Mouse (Mus musculus) forebrain, embryonic 15.5 days (tissue): ENCODE results near the gene Hnrnpa3. TPM values are rescaled to one million over a fixed set of nuclear protein-coding genes. Genes with fewer than 3 reads are reported as not detected.
"Not testable (repeated sequence)": the region's sequence is repeated elsewhere in the genome, so short reads cannot be mapped to it uniquely, and the experiment has no call there.

Experiments used
- ATAC-seq: fragments of 200-750 bp; cut with Nextera tagmentation; replicated peaks from 2 replicates; pipeline ENCODE4 v1.8.0; 2017; ENCODE audit warnings: mild to moderate bottlenecking, moderate TSS enrichment, moderate library complexity
- H3K27ac ChIP-seq: fragments of 300-500 bp; sonication (generic); replicated peaks from 2 replicates; pipeline ENCODE4 v1.5.1; 2015; ENCODE audit warnings: mild to moderate bottlenecking, inconsistent platforms
- H3K27me3 ChIP-seq: fragments of 300-500 bp; sonication (generic); 2 replicates; pipeline ENCODE4 v1.6.1; 2015; ENCODE audit warnings: inconsistent platforms
- H3K36me3 ChIP-seq: fragments of 300-500 bp; sonication (generic); 2 replicates; pipeline ENCODE4 v1.6.1; 2015; ENCODE audit warnings: mild to moderate bottlenecking, inconsistent platforms
- H3K4me1 ChIP-seq: fragments of 300-500 bp; sonication (generic); 2 replicates; pipeline ENCODE4 v1.6.1; 2015; ENCODE audit warnings: inconsistent platforms
- H3K4me2 ChIP-seq: fragments of 300-500 bp; sonication (generic); replicated peaks from 2 replicates; pipeline ENCODE4 v1.6.1; 2015; ENCODE audit warnings: mild to moderate bottlenecking, inconsistent platforms
- H3K4me3 ChIP-seq: fragments of 300-500 bp; sonication (generic); 2 replicates; pipeline ENCODE4 v1.5.1; 2015; ENCODE audit warnings: mild to moderate bottlenecking, inconsistent platforms
- H3K9ac ChIP-seq: fragments of 300-500 bp; sonication (generic); replicated peaks from 2 replicates; pipeline ENCODE4 v1.6.1; 2015; ENCODE audit warnings: mild to moderate bottlenecking, inconsistent platforms
- H3K9me3 ChIP-seq: fragments of 300-500 bp; sonication (generic); 2 replicates; pipeline ENCODE4 v1.6.1; 2016; ENCODE audit warnings: inconsistent platforms
- WGBS: fragments of 180-500 bp; shearing (Covaris S2); methylation state at CpG from one replicate; pipeline ENCODE4 v1.1.7; 2015; ENCODE audit warnings: mixed read lengths; 5-methylcytosine and 5-hydroxymethylcytosine counted together
- polyA plus RNA-seq: library from polyadenylated mRNA; unstranded; fragments of >200 nt; fragmentation: Nextera tagmentation; extraction: Ambion mirVana; gene quantifications from 2 replicates; pipeline ENCODE4 v1.2.1, GENCODE M21; 2015

Hnrnpa3 gene
- polyA plus RNA-seq, 1 experiment from 2014 or later: 256 TPM

DNA sequence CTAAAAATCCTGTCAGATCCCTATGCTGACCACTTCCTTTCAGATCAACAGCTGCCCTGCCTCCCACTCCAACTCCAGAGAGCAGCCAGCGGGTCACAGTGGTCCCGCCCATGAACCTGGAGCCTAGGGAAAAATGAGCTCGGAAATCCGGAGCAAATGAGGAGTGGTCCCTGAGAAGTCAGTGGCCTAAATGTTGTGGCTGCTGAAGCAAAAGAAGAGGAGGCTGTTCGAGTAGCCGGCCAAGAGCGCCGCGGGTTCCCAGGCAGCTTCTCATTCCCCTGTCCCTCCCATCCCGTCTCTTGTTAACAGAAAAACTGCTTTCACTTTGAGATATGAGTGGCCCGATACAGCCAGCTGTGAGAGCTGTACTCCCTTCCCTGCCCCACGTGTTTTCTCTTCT, 19.5 kb upstream of the Hnrnpa3 start:
- WGBS: 64% methylated on average over 11 of the region's 12 CpGs
- H3K4me2 ChIP-seq, H3K27ac ChIP-seq: not testable (repeated sequence)

GRCm38 (mm10) chr2:75642312-75642711, 16.7 kb upstream of the Hnrnpa3 start:
- WGBS: 82% methylated on average over 4 of the region's 4 CpGs
- ATAC-seq: not testable (repeated sequence)

More for the DNA sequence above, 19.5 kb upstream of the Hnrnpa3 start:
- H3K4me3 ChIP-seq, H3K9ac ChIP-seq, H3K27me3 ChIP-seq, H3K9me3 ChIP-seq, H3K4me1 ChIP-seq, H3K36me3 ChIP-seq, ATAC-seq: not testable (repeated sequence)

GRCm38 (mm10) chr2:75642795-75643550, 16.1 kb upstream of the Hnrnpa3 start:
- H3K9ac ChIP-seq: no peak overlapping the region
- no peak overlapping the region for H3K4me2 ChIP-seq
- WGBS: 79% methylated on average over 8 of the region's 8 CpGs
- H3K27me3 ChIP-seq: no peaks in the 10 kb centered on the region
- H3K4me1 ChIP-seq: no peaks in the 10 kb centered on the region
- no peaks in the 10 kb centered on the region for H3K9me3 ChIP-seq
- ATAC-seq: no peak
- no peak overlapping the region for H3K4me3 ChIP-seq
- no peaks in the 10 kb centered on the region for H3K36me3 ChIP-seq
- no peak overlapping the region for H3K27ac ChIP-seq

More at GRCm38 (mm10) chr2:75642312-75642711, 16.7 kb upstream of the Hnrnpa3 start:
- not testable (repeated sequence) for H3K9ac ChIP-seq, H3K27ac ChIP-seq, H3K4me2 ChIP-seq, H3K27me3 ChIP-seq, H3K4me3 ChIP-seq, H3K9me3 ChIP-seq, H3K4me1 ChIP-seq, H3K36me3 ChIP-seq

DNA sequence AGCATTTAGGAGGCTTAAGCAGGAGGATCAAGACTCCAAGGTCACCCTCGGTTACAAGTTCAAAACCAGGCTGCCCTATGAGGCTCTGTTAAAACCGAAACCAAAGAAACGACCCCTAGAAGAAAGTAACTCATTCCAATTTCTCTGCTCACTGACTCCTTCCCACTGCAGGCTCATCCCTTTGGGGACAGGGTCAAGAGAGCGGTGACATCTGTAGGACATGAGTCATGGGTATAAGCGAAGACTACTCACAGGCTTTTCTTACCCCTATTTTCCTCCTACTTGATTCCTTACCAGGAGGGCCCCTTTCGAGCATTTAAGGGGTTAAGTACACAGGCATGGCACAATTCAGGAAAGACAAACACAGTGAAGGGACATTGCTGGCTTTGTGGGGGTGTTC, 15.1 kb upstream of the Hnrnpa3 start:
- Histone ChIP-seq H3K9ac (no peak overlapping the region), H3K36me3 (no peaks in the 10 kb centered on the region), H3K27me3 (no peaks in the 10 kb centered on the region), H3K4me3 (no peak overlapping the region), H3K9me3 (no peaks in the 10 kb centered on the region), H3K4me1 (no peaks in the 10 kb centered on the region), H3K27ac (no peak overlapping the region), H3K4me2 (no peak overlapping the region)
- ATAC-seq: no peak
- WGBS: 93% methylated on average over 6 of the region's 6 CpGs

GRCm38 (mm10) chr2:75645251-75645650, 13.8 kb upstream of the Hnrnpa3 start:
- WGBS: 92% methylated on average over 12 of the region's 12 CpGs
- Histone ChIP-seq H3K4me1 (no peaks in the 10 kb centered on the region), H3K9me3 (no peaks in the 10 kb centered on the region), H3K4me2 (no peak overlapping the region), H3K36me3 (no peaks in the 10 kb centered on the region), H3K9ac (no peak overlapping the region), H3K27me3 (no peaks in the 10 kb centered on the region), H3K27ac (no peak overlapping the region), H3K4me3 (no peak overlapping the region)
- ATAC-seq: no peak

DNA sequence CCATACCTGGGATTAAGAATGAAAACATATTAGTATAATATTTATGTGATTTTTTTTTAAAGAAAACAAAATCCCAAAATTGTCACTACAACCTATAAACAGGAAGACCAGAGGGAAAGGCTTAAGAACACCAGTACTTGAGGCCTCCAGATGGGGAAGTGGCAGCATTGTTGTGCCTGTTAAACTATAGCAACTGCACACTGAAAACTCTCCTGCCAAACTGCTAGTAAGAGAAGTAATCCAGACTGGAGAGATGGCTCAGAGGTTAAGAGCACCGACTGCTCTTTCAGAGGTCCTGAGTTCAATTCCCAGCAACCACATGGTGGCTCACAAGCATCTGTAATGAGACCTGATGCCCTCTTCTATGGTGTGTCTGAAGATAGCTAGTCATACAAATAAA, 8.6 kb upstream of the Hnrnpa3 start:
- Histone ChIP-seq H3K36me3 (no peaks in the 10 kb centered on the region), H3K4me3 (no peak overlapping the region), H3K27ac (no peak overlapping the region), H3K9ac (no peak overlapping the region), H3K9me3 (no peaks in the 10 kb centered on the region), H3K27me3 (no peaks in the 10 kb centered on the region), H3K4me2 (no peak overlapping the region), H3K4me1 (no peaks in the 10 kb centered on the region)
- ATAC-seq: no peak
- WGBS: 90% methylated on average over 1 of the region's 1 CpGs

GRCm38 (mm10) chr2:75653150-75653549, 5.9 kb upstream of the Hnrnpa3 start:
- no peak for ATAC-seq
- no peaks in the 10 kb centered on the region for H3K9me3 ChIP-seq
- no peak overlapping the region for H3K9ac ChIP-seq
- no peaks in the 10 kb centered on the region for H3K27me3 ChIP-seq
- no peak overlapping the region for H3K27ac ChIP-seq
- no peak overlapping the region for H3K4me2 ChIP-seq
- H3K4me1 ChIP-seq: peaks cover 10% of the 10 kb centered on the region
- no peak overlapping the region for H3K4me3 ChIP-seq
- H3K36me3 ChIP-seq: no peaks in the 10 kb centered on the region

DNA sequence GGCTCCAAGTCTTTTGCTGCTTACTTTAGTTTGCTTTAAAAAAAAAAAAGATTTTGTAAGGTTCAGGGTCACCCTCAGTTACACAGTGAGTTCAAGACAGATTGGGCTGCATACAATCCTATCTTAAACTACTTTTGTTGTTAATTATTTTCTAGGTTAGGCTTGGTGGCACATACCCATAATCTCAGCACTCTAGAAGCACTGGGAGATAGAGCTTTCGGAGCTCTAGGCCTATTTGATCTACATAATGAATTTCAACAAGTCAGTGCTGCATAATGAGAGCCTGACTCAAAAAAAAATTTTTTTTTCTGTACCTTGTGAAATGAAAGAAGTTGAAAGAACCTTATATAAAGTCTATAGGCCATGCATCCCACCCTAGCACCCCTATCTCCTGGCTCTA, 4.4 kb upstream of the Hnrnpa3 start:
- 75% methylated on average over 1 of the region's 1 CpGs for WGBS
- ATAC-seq: no peak
- Histone ChIP-seq H3K4me1 (peaks cover 10% of the 10 kb centered on the region), H3K27ac (no peak overlapping the region), H3K9ac (no peak overlapping the region), H3K36me3 (no peaks in the 10 kb centered on the region), H3K4me2 (no peak overlapping the region), H3K4me3 (no peak overlapping the region), H3K27me3 (no peaks in the 10 kb centered on the region), H3K9me3 (no peaks in the 10 kb centered on the region)

GRCm38 (mm10) chr2:75656924-75657323, 2.1 kb upstream of the Hnrnpa3 start:
- WGBS: 97% methylated on average over 5 of the region's 5 CpGs
- peaks cover 24% of the 10 kb centered on the region for H3K4me1 ChIP-seq
- H3K4me2 ChIP-seq: no peak overlapping the region
- no peaks in the 10 kb centered on the region for H3K9me3 ChIP-seq
- no peaks in the 10 kb centered on the region for H3K27me3 ChIP-seq
- 0 out of 2 replicates have a peak overlapping the region, but pooled peaks have one; percentile 87 for H3K9ac ChIP-seq
- no peak for ATAC-seq
- H3K27ac ChIP-seq: peak overlapping the region; percentile 98; the same call in 1 of the 2 replicates
- no peaks in the 10 kb centered on the region for H3K36me3 ChIP-seq
- H3K4me3 ChIP-seq: no peak overlapping the region

- H3K9me3 ChIP-seq: no peaks in the 10 kb centered on the region
- H3K36me3 ChIP-seq: peaks cover 9% of the 10 kb centered on the region
- H3K27ac ChIP-seq: peak overlapping the region; percentile 98
- peak overlapping the region; percentile 62 for H3K4me3 ChIP-seq
- under 1% methylated on average over 18 of the region's 18 CpGs for WGBS
- peak overlapping the region; percentile 87 for H3K9ac ChIP-seq
- peak overlapping the region; percentile 67 for H3K4me2 ChIP-seq
- ATAC-seq: no peak
- peaks cover 24% of the 10 kb centered on the region for H3K4me1 ChIP-seq
- no peaks in the 10 kb centered on the region for H3K27me3 ChIP-seq
Measured at GRCm38 (mm10) chr2:75657907-75658691, 962 bp upstream of the Hnrnpa3 start.

- Histone ChIP-seq H3K27ac (peak overlapping the region; percentile 98), H3K9me3 (no peaks in the 10 kb centered on the region), H3K4me1 (peaks cover 24% of the 10 kb centered on the region), H3K4me2 (peak overlapping the region; percentile 72), H3K9ac (peak overlapping the region; percentile 86), H3K4me3 (peak overlapping the region; percentile 62), H3K27me3 (no peaks in the 10 kb centered on the region), H3K36me3 (peaks cover 23% of the 10 kb centered on the region)
- WGBS: 2% methylated on average over 40 of the region's 47 CpGs
- ATAC-seq: peak; percentile 78
Measured at GRCm38 (mm10) chr2:75659629-75659960, 534 bp downstream of the Hnrnpa3 start.

DNA sequence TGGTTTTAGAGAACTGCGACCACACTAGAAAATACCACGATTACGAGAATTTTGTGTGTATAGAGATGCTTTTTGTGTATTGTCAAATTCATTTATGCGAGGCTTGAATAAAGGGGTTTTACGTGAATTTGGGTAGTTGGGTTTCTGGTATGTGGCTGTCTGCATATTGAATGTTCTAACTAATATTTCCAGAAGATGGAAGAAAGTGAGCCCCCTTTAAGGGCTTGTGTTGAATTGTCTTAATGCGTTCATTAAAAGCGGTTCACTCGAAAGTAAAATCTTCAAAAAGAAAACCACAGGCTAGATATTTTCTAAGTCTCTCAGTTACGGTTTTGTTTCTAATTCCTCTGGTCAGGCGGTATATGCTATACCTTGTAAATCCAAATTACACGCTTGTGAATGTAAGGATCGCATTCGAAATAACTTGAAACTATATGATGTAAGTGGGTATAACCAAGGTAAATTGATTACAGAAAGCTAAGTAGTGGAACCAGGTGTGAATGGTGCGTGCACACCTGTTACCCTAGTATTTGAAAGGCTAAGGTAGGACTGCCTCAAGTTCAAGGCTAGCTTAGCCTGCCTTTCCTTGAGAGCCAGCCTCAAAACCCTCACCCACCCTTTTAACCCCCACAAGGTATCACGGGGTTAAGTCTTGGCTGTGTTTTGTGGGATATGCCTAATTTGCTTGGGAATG, 1.3 kb downstream of the Hnrnpa3 start:
- H3K9ac ChIP-seq: peak overlapping the region; percentile 86
- peak overlapping the region; percentile 72 for H3K4me2 ChIP-seq
- no peaks in the 10 kb centered on the region for H3K27me3 ChIP-seq
- peak overlapping the region; percentile 62 for H3K4me3 ChIP-seq
- H3K4me1 ChIP-seq: peaks cover 24% of the 10 kb centered on the region
- peaks cover 27% of the 10 kb centered on the region for H3K36me3 ChIP-seq
- WGBS: 2% methylated on average over 15 of the region's 15 CpGs
- no peak for ATAC-seq
- H3K9me3 ChIP-seq: no peaks in the 10 kb centered on the region
- peak overlapping the region; percentile 98 for H3K27ac ChIP-seq
